Mouse (Mus musculus): Measurements from ENCODE around the gene Unc13b.

DNA sequence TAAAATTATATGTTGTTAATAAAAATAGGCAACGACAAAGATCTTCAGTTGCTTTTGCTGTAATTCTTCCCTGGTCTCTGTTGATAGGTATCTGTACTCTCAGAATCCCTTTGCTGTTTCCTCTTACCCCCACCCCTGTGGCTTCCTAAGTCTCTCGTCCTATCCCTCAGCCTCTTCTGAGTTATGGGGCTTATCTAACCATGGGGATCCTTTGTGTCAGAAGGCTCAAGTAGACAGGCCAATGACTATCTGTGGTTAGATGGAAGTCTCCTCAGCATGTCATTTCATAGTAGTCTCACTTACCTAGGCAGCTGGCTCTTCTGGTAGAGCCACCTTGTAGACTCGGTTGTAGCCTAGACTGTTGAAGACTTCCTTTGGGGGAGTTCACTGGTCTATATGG, 173.1 kb downstream of the Unc13b start:
- TF ChIP-seq CTCF (conservative IDR thresholded peaks at IDR 0.05; ENCODE audit: insufficient read depth, insufficient read length, low read depth, low read length) (no peak), POLR2A (IDR thresholded peaks at IDR 0.05; ENCODE audit: low read depth, low read length) (no peak)
